Mouse (Mus musculus) liver, embryonic 13.5 days (tissue): ENCODE measurements around the gene Angptl8. TPM values are rescaled to one million over a fixed set of nuclear protein-coding genes. Genes with fewer than 3 reads are reported as not detected.
"Not testable (repeated sequence)": the region's sequence is repeated elsewhere in the genome, so short reads cannot be mapped to it uniquely, and the experiment has no call there.

Source experiments
- ATAC-seq: fragments of 200-750 bp; cut with Nextera tagmentation; 2 replicates; pipeline ENCODE4 v1.8.0; 2017; ENCODE audit warnings: low read depth, mild to moderate bottlenecking, moderate number of reproducible peaks, moderate library complexity
- DNase-seq: peaks from one replicate; pipeline ENCODE4 v3.0.0; 2022
- H3K27ac ChIP-seq: fragments of 300-500 bp; sonication (generic); 2 replicates; pipeline ENCODE4 v1.5.1; 2015; ENCODE audit warnings: moderate library complexity, mild to moderate bottlenecking, inconsistent platforms
- H3K27me3 ChIP-seq: fragments of 300-500 bp; sonication (generic); 2 replicates; pipeline ENCODE4 v1.6.1; 2015; ENCODE audit warnings: mild to moderate bottlenecking, inconsistent platforms
- H3K36me3 ChIP-seq: fragments of 300-500 bp; sonication (generic); 2 replicates; pipeline ENCODE4 v1.6.1; 2015; ENCODE audit warnings: mild to moderate bottlenecking, inconsistent platforms
- H3K4me1 ChIP-seq: fragments of 300-500 bp; sonication (generic); replicated peaks from 2 replicates; pipeline ENCODE4 v1.6.1; 2015; ENCODE audit warnings: inconsistent platforms
- H3K4me2 ChIP-seq: fragments of 300-500 bp; sonication (generic); 2 replicates; pipeline ENCODE4 v1.6.1; 2015; ENCODE audit warnings: inconsistent platforms, mild to moderate bottlenecking, moderate library complexity
- H3K4me3 ChIP-seq: fragments of 300-500 bp; sonication (generic); replicated peaks from 2 replicates; pipeline ENCODE4 v1.5.1; 2015; ENCODE audit warnings: mild to moderate bottlenecking, inconsistent platforms
- H3K9ac ChIP-seq: fragments of 300-500 bp; sonication (generic); 2 replicates; pipeline ENCODE4 v1.6.1; 2015; ENCODE audit warnings: mild to moderate bottlenecking, inconsistent platforms
- H3K9me3 ChIP-seq: fragments of 300-500 bp; sonication (generic); replicated peaks from 2 replicates; pipeline ENCODE4 v1.6.1; 2016; ENCODE audit warnings: inconsistent platforms
- WGBS: fragments of 180-500 bp; shearing (Covaris S2); methylation state at CpG from one replicate; pipeline ENCODE4 v1.1.7; 2015; ENCODE audit not compliant: insufficient replicate concordance; 5-methylcytosine and 5-hydroxymethylcytosine counted together
- microRNA-seq: library from miRNA; unstranded; fragments of <30 nt; microRNA quantifications from one replicate; pipeline ENCODE4, GENCODE M21; 2016
- polyA plus RNA-seq: library from polyadenylated mRNA; unstranded; fragments of >200 nt; fragmentation: Nextera tagmentation; extraction: Ambion mirVana; gene quantifications from 2 replicates; pipeline ENCODE4 v1.2.1, GENCODE M21; 2015

Gene Angptl8
- polyA plus RNA-seq, 1 experiment from 2014 or later = 15.5 TPM

- H3K27ac ChIP-seq = no peak overlapping the region
- ATAC-seq (no peak), DNase-seq (no peak)
- H3K9ac ChIP-seq = no peak overlapping the region
- no peaks in the 10 kb centered on the region for H3K4me1 ChIP-seq
- no peak overlapping the region for H3K4me2 ChIP-seq
- H3K36me3 ChIP-seq = no peaks in the 10 kb centered on the region
- H3K9me3 ChIP-seq = 0 out of 2 replicates have a peak, but pooled peaks cover 5% of the 10 kb centered on the region
- H3K4me3 ChIP-seq = no peak overlapping the region
- H3K27me3 ChIP-seq = no peaks in the 10 kb centered on the region
- 56% methylated on average over 5 of the region's 5 CpGs for WGBS
These were observed 30.5 kb downstream of the Angptl8 start for GRCm38 (mm10) chr9:21865673-21866398.

DNA sequence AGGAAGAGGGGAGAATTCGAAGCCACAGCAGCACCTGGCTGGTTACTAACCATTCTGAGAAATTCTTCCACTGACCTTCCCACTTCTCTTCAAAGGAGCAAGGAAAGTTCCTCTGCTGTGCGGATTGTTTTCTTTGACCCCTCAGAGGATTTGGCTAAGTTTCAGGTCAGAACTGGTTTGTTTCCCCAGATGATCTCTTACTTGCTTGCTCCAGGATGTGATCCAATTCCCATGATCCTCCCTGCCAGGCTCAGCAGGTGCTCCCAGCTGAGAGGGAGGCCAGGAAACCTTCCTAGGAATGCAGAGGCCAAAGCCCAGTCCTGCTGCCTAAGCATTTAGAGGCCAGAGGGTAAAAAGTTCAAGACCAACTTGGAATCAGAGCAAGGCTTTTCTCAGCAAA lies 31.3 kb downstream of the Angptl8 start:
- H3K27me3 ChIP-seq = no peaks in the 10 kb centered on the region
- H3K36me3 ChIP-seq = no peaks in the 10 kb centered on the region
- no peak overlapping the region for H3K4me2 ChIP-seq
- 68% methylated on average over 2 of the region's 2 CpGs for WGBS
- 0 out of 2 replicates have a peak, but pooled peaks cover 5% of the 10 kb centered on the region for H3K9me3 ChIP-seq
- no peak overlapping the region for H3K9ac ChIP-seq
- H3K4me3 ChIP-seq = no peak overlapping the region
- ATAC-seq (no peak), DNase-seq (no peak)
- H3K4me1 ChIP-seq = no peaks in the 10 kb centered on the region
- no peak overlapping the region for H3K27ac ChIP-seq

- H3K4me1 ChIP-seq = no peaks in the 10 kb centered on the region
- peaks cover 10% of the 10 kb centered on the region; the same call in 1 of the 2 replicates for H3K27me3 ChIP-seq
- ATAC-seq = no peak
These were observed 32.4 kb downstream of the Angptl8 start for GRCm38 (mm10) chr9:21867726-21868125.

DNA sequence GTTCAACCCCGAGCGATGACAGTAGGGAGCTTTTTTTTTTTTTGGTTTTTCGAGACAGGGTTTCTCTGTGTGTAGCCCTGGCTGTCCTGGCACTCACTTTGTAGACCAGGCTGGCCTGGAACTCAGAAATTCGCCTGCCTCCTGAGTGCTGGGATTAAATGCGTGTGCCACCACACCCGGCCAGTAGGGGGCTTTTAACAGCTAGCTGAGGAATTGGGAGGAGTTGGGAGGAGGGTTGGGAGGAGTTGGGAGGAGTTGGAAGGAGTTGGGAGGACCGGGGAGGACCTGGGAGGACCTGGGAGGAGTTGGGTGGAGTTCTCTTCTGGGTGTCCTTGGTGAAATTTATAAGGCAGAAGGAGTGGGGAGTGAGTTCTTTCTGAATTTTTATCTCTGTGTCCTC lies 34.0 kb downstream of the Angptl8 start:
- H3K9me3 ChIP-seq, H3K27ac ChIP-seq, H3K4me2 ChIP-seq, H3K9ac ChIP-seq, H3K27me3 ChIP-seq, ATAC-seq, H3K36me3 ChIP-seq, H3K4me1 ChIP-seq, H3K4me3 ChIP-seq: not testable (repeated sequence)
- DNase-seq = peak; percentile 19
- 44% methylated on average over 7 of the region's 7 CpGs for WGBS

More at GRCm38 (mm10) chr9:21867726-21868125, 32.4 kb downstream of the Angptl8 start:
- Histone ChIP-seq H3K27ac (no peak overlapping the region), H3K9me3 (no peaks in the 10 kb centered on the region), H3K9ac (no peak overlapping the region), H3K36me3 (no peaks in the 10 kb centered on the region), H3K4me2 (no peak overlapping the region), H3K4me3 (no peak overlapping the region)
- no peak for DNase-seq
- 62% methylated on average over 3 of the region's 3 CpGs for WGBS

GRCm38 (mm10) chr9:21870879-21871524 lies 35.7 kb downstream of the Angptl8 start:
- peaks cover 10% of the 10 kb centered on the region; the same call in 1 of the 2 replicates for H3K27me3 ChIP-seq
- 13% methylated on average over 20 of the region's 20 CpGs for WGBS
- no peaks in the 10 kb centered on the region for H3K4me1 ChIP-seq
- H3K4me2 ChIP-seq = no peak overlapping the region
- H3K9me3 ChIP-seq = no peaks in the 10 kb centered on the region
- H3K36me3 ChIP-seq = no peaks in the 10 kb centered on the region
- DNase-seq (no peak), ATAC-seq (no peak)
- H3K27ac ChIP-seq = no peak overlapping the region
- H3K4me3 ChIP-seq = no peak overlapping the region
- H3K9ac ChIP-seq = no peak overlapping the region

DNA sequence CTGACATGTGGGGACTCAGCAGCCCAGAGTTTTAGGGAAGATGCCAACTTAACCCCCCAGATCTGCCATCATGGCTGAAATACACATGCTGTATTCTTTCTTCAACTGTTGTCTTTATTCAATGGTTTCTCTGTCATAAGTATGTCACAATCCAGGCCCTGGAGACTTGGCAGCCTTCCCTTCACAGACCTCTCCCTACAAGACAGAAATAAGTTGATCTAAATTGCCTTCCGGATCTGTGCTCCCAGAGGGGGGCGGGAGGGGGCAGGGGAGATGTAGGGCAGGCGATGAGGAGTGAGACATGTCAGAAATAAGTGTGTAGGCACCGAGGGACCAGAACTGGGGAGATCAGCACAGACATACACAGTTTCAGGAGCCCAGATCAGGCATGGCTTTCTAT lies 36.9 kb downstream of the Angptl8 start:
- ATAC-seq (no peak), DNase-seq (no peak)
- WGBS = 42% methylated on average over 4 of the region's 4 CpGs
- H3K9me3 ChIP-seq = no peaks in the 10 kb centered on the region
- no peak overlapping the region for H3K4me3 ChIP-seq
- no peaks in the 10 kb centered on the region for H3K4me1 ChIP-seq
- H3K27me3 ChIP-seq = peaks cover 10% of the 10 kb centered on the region; the same call in 1 of the 2 replicates
- no peak overlapping the region for H3K4me2 ChIP-seq
- no peaks in the 10 kb centered on the region for H3K36me3 ChIP-seq
- no peak overlapping the region for H3K9ac ChIP-seq
- H3K27ac ChIP-seq = no peak overlapping the region

DNA sequence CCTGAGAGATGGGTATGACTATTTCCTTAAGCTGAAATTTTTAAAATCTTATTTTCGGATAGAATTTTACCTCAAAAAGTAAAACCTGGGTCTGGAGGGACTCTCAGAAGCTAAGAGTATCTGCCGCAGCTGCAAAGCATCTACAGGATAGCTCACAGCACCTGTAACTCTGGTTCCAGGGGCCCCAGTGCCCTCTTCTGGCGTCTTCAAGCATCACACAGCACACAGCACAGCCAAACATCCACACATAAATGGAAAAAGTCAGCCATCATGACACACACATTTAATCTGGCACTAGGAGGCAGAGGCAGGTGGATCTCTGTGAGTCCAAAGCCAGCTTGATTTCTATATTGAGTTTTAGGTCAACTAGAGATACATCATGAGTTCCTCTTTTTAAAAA lies 41.3 kb downstream of the Angptl8 start:
- 50% methylated on average over 3 of the region's 3 CpGs for WGBS
- Histone ChIP-seq H3K4me2 (no peak overlapping the region), H3K27ac (no peak overlapping the region), H3K4me1 (no peaks in the 10 kb centered on the region), H3K9me3 (peaks cover 6% of the 10 kb centered on the region; the same call in 1 of the 2 replicates), H3K27me3 (peaks cover 10% of the 10 kb centered on the region; the same call in 1 of the 2 replicates), H3K36me3 (no peaks in the 10 kb centered on the region), H3K4me3 (no peak overlapping the region), H3K9ac (no peak overlapping the region)
- DNase-seq (no peak), ATAC-seq (no peak)

Small RNA genes within 50 kb of the gene (microRNA-seq; reads per million reads assigned to microRNA genes)
- gene Mir7083 = 7.6 reads per million, percentile 18 among the genes with 10 or more reads in this experiment

Other genes starting within 250 kb of the Angptl8 start
- gene Timm29, start 242.8 kb upstream of the Angptl8 start, polyA plus RNA-seq = 17.7 and 21.5 TPM in 2 replicates
- 8.8 and 10.2 TPM in 2 replicates for gene Yipf2, start 242.7 kb upstream of the Angptl8 start, polyA plus RNA-seq
- gene Smarca4, start 219.3 kb upstream of the Angptl8 start, polyA plus RNA-seq = 26.5 and 29.5 TPM in 2 replicates
- gene Ldlr, start 112.0 kb upstream of the Angptl8 start, polyA plus RNA-seq = 18.6 and 22.5 TPM in 2 replicates
- gene Spc24, start 75.2 kb upstream of the Angptl8 start, polyA plus RNA-seq = 86.3 and 91.5 TPM in 2 replicates
- gene Kank2, start 36.8 kb upstream of the Angptl8 start, polyA plus RNA-seq = 2.6 and 3.4 TPM in 2 replicates
- 3.9 and 4.1 TPM in 2 replicates for gene Dock6, start 17.1 kb downstream of the Angptl8 start, polyA plus RNA-seq
- 6.6 and 8.4 TPM in 2 replicates for gene Rab3d, start 82.7 kb downstream of the Angptl8 start, polyA plus RNA-seq
- gene Ccdc159, start 92.0 kb downstream of the Angptl8 start, polyA plus RNA-seq = 1.0 and 1.2 TPM in 2 replicates
- gene Tmem205, start 92.0 kb downstream of the Angptl8 start, polyA plus RNA-seq = 49.5 and 57.2 TPM in 2 replicates
- 0.99 and 1.4 TPM in 2 replicates for gene Plppr2, start 101.5 kb downstream of the Angptl8 start, polyA plus RNA-seq
- gene Swsap1, start 120.2 kb downstream of the Angptl8 start, polyA plus RNA-seq = 2.1 and 2.6 TPM in 2 replicates
- gene Epor, start 128.0 kb downstream of the Angptl8 start, polyA plus RNA-seq = 143 and 144 TPM in 2 replicates
- gene Rgl3, start 153.9 kb downstream of the Angptl8 start, polyA plus RNA-seq = 0.15 and 0.46 TPM in 2 replicates
- gene Ccdc151, start 167.1 kb downstream of the Angptl8 start, polyA plus RNA-seq = 0.16 TPM in 1 of 2 replicates, not detected in the other
- gene Prkcsh, start 167.3 kb downstream of the Angptl8 start, polyA plus RNA-seq = 52.6 and 57.5 TPM in 2 replicates
- 0.05 and 0.08 TPM in 2 replicates for gene Elavl3, start 216.5 kb downstream of the Angptl8 start, polyA plus RNA-seq
- gene Gm49318, start 235.7 kb downstream of the Angptl8 start, polyA plus RNA-seq = not detected in 2 replicates
- gene Zfp653, start 235.9 kb downstream of the Angptl8 start, polyA plus RNA-seq = 3.7 and 3.9 TPM in 2 replicates
- gene Ecsit, start 249.9 kb downstream of the Angptl8 start, polyA plus RNA-seq = 33.4 and 34.2 TPM in 2 replicates